Mouse (Mus musculus): ENCODE measurements around the gene Xdh.

GRCm38 (mm10) chr17:73842963-73843362, 107.0 kb downstream of the Xdh start:
- TF ChIP-seq CTCF (IDR thresholded peaks at IDR 0.05; ENCODE audit: borderline replicate concordance, insufficient read depth, low read length) (no peak), POLR2A (IDR thresholded peaks at IDR 0.05; ENCODE audit: low read depth, low read length) (no peak)

Measured in embryonic fibroblast, embryonic 13.5 days (primary cell).